Mouse (Mus musculus) heart, postnatal 0 days (tissue): ENCODE results near the gene Tnrc6b. TPM values are rescaled to one million over a fixed set of nuclear protein-coding genes. Genes with fewer than 3 reads are reported as not detected.

Experiments used
- ATAC-seq: fragments of 200-750 bp; cut with Nextera tagmentation; 2 replicates; pipeline ENCODE4 v1.8.0; 2017; ENCODE audit warnings: low read depth, moderate number of reproducible peaks, moderate library complexity; ENCODE audit not compliant: insufficient read depth
- DNase-seq: peaks from one replicate; pipeline ENCODE4 v3.0.0-alpha.2; 2016; ENCODE audit warnings: low spot score
- H3K27ac ChIP-seq: fragments of 300-500 bp; sonication (generic); 2 replicates; pipeline ENCODE4 v1.5.1; 2014; ENCODE audit warnings: low read depth, mild to moderate bottlenecking
- H3K27me3 ChIP-seq: fragments of 300-500 bp; sonication (generic); 2 replicates; pipeline ENCODE4 v1.6.1; 2014; ENCODE audit warnings: low read length, mixed read lengths; ENCODE audit not compliant: control insufficient read depth, insufficient read depth
- H3K36me3 ChIP-seq: fragments of 300-500 bp; sonication (generic); replicated peaks from 2 replicates; pipeline ENCODE4 v1.6.1; 2014; ENCODE audit warnings: low read length, mixed read lengths; ENCODE audit not compliant: control insufficient read depth, insufficient read depth
- H3K4me1 ChIP-seq: fragments of 300-500 bp; sonication (generic); 2 replicates; pipeline ENCODE4 v1.6.1; 2014; ENCODE audit warnings: antibody characterized with exemption; ENCODE audit not compliant: control insufficient read depth, insufficient read depth
- H3K4me2 ChIP-seq: fragments of 300-500 bp; sonication (generic); 2 replicates; pipeline ENCODE4 v1.6.1; 2014; ENCODE audit warnings: low read depth, mild to moderate bottlenecking, low read length, moderate library complexity
- H3K4me3 ChIP-seq: fragments of 300-500 bp; sonication (generic); 2 replicates; pipeline ENCODE4 v1.5.1; 2014; ENCODE audit warnings: low read depth, low read length
- H3K9ac ChIP-seq: fragments of 300-500 bp; sonication (generic); replicated peaks from 2 replicates; pipeline ENCODE4 v1.6.1; 2014; ENCODE audit warnings: low read depth, low read length, mixed read lengths
- H3K9me3 ChIP-seq: fragments of 300-500 bp; sonication (generic); replicated peaks from 2 replicates; pipeline ENCODE4 v1.6.1; 2016; ENCODE audit warnings: low read length; ENCODE audit not compliant: control insufficient read depth
- CTCF ChIP-seq: IDR thresholded peaks from 2 replicates; pipeline ENCODE4 v1.5.1; 2016; ENCODE audit warnings: antibody characterized with exemption, control low read depth, low read depth
- EP300 ChIP-seq: IDR thresholded peaks from 2 replicates; pipeline ENCODE4 v1.6.1; 2016; ENCODE audit warnings: antibody characterized with exemption, low read depth
- WGBS: fragments of 180-500 bp; shearing (Covaris S2); extraction: QIAGEN DNeasy Blood & Tissue Kit; methylation state at CpG from one replicate; pipeline ENCODE4 v1.1.7; 2014; 5-methylcytosine and 5-hydroxymethylcytosine counted together
- polyA plus RNA-seq: library from polyadenylated mRNA; unstranded; fragments of >200 nt; fragmentation: Nextera tagmentation; extraction: Ambion mirVana; gene quantifications from 2 replicates; pipeline ENCODE4 v1.2.1, GENCODE M21; 2015
- total RNA-seq: library from RNA; depleted of rRNA; stranded (reverse); fragments of >200 nt; gene quantifications from 2 replicates; pipeline ENCODE4 v1.2.3, GENCODE M21; 2014; ENCODE audit warnings: low replicate concordance

The Tnrc6b gene
- total and polyA plus RNA-seq, 2 experiments from 2014 or later: 16.1 to 33.5 TPM

DNA sequence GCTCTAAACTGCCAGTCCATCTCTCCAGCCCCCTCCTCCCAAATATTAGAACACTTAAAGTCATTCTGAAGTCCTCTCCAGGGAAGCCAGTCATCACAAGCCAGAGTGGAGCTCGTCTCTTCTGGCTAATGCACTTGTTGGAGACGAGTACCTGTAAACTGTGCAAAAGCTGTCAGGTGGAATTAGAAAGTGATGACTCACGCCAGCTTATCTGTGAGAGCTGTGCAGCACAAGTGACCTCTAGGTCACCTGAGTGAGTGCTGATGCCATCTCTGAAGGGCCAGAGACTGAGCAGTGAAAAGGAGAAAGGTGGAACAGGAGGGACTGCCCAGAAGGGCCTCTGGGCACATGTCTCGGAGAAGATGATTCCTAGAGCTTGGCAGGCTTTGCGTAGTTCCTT lies 9.1 kb downstream of the Tnrc6b start:
- Histone ChIP-seq H3K4me2 (no peak overlapping the region), H3K27me3 (no peaks in the 10 kb centered on the region), H3K4me1 (peaks cover 10% of the 10 kb centered on the region), H3K9ac (no peak overlapping the region), H3K9me3 (no peaks in the 10 kb centered on the region), H3K4me3 (no peak overlapping the region), H3K36me3 (no peaks in the 10 kb centered on the region), H3K27ac (no peak overlapping the region)
- 42% methylated on average over 5 of the region's 5 CpGs for WGBS
- no peak for DNase-seq
- no peak for ATAC-seq
- TF ChIP-seq EP300 (no peak), CTCF (no peak)

DNA sequence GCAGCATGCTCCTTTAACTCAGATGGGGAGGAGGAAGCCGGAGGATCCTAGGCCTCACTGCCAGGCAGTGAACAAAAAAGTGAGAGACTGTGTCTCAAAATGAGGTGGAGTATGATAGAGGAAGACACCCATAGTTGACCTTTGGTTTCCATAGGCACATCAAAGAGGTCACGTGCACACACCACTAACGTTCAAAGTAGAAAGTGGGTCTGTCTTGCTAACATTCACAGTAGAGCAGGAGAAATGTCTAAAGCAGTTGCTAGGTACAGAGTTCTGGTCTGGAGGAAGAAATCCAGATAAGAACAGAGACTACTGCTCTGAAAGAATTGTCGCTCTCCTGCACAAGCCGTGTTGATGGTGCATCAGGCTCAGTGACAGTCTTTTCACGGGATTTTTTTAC lies 10.7 kb downstream of the Tnrc6b start:
- H3K27me3 ChIP-seq: no peaks in the 10 kb centered on the region
- H3K4me1 ChIP-seq: peaks cover 10% of the 10 kb centered on the region
- H3K36me3 ChIP-seq: no peaks in the 10 kb centered on the region
- no peak for DNase-seq
- 65% methylated on average over 6 of the region's 6 CpGs for WGBS
- no peak overlapping the region for H3K4me3 ChIP-seq
- no peak overlapping the region for H3K27ac ChIP-seq
- H3K4me2 ChIP-seq: no peak overlapping the region
- H3K9me3 ChIP-seq: no peaks in the 10 kb centered on the region
- no peak overlapping the region for H3K9ac ChIP-seq
- TF ChIP-seq CTCF (no peak), EP300 (no peak)
- no peak for ATAC-seq

DNA sequence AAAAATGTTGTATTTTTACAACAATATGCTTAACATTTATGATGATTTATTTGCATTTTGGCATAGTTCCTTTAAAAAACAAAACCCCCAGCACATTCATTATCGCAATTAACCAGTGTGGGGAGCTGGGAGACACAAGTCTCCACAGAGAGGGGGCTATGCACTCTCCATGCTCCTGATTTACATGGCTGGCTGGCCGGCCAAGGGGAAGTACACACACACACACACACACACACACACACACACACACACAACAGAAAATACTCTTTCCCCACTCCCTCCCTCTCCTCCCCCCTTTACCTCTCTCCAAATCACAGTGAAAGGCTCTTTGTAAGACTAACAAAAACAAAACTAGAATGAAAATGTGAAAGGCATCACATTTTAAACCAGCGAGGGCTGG lies 11.3 kb downstream of the Tnrc6b start:
- H3K4me2 ChIP-seq: no peak overlapping the region
- ATAC-seq (no peak), DNase-seq (no peak)
- H3K36me3 ChIP-seq: no peaks in the 10 kb centered on the region
- H3K27ac ChIP-seq: no peak overlapping the region
- 66% methylated on average over 3 of the region's 3 CpGs for WGBS
- H3K9me3 ChIP-seq: no peaks in the 10 kb centered on the region
- TF ChIP-seq EP300 (no peak), CTCF (no peak)
- H3K4me1 ChIP-seq: peaks cover 7% of the 10 kb centered on the region
- no peak overlapping the region for H3K4me3 ChIP-seq
- no peak overlapping the region for H3K9ac ChIP-seq
- H3K27me3 ChIP-seq: no peaks in the 10 kb centered on the region

DNA sequence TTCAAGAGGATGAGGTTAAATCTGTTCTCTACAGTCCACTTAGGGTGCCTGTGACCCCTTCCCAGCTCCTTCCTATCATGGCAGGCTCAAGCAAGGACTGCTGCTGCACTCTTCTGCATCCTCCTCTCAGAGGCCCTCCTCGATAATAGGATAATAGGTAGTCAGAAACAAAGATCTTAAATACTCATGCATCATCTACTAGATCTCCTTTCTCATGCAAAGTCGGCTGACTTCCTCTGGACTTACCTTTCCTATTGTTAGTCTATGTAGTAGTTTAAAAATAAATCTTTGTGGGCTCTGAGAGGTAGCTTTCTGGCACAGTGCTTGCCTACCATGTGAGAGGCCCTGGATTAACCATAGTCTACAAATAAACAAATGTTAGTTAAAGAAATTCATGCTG lies 18.4 kb downstream of the Tnrc6b start:
- ATAC-seq: no peak
- no peaks in the 10 kb centered on the region for H3K27me3 ChIP-seq
- 47% methylated on average over 2 of the region's 2 CpGs for WGBS
- H3K9ac ChIP-seq: no peak overlapping the region
- no peaks in the 10 kb centered on the region for H3K9me3 ChIP-seq
- no peak for TF ChIP-seq EP300
- no peak for TF ChIP-seq CTCF
- H3K27ac ChIP-seq: no peak overlapping the region
- no peak overlapping the region for H3K4me2 ChIP-seq
- no peaks in the 10 kb centered on the region for H3K36me3 ChIP-seq
- peaks cover 16% of the 10 kb centered on the region; the same call in 1 of the 2 replicates for H3K4me1 ChIP-seq
- no peak overlapping the region for H3K4me3 ChIP-seq
- DNase-seq: no peak

DNA sequence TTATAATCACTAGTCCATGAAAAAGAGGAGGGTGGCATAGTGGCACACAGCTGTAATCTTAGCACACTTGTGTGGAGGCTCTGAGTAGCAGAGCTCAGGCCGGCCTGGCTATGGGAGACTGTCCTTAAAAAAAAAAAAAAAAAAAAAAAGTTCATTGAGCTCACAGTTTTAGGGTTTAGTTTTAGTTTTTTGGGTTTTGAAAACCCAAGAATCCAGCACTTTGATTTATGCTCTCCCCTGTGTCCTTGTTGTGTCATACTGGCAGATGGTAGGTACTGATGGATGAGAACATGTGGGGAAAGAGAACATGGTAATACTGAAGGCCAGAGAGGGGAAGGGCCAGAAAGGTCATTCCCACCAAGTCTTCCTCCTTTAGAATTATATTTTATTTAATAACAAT lies 19.9 kb downstream of the Tnrc6b start:
- H3K36me3 ChIP-seq: no peaks in the 10 kb centered on the region
- H3K27me3 ChIP-seq: no peaks in the 10 kb centered on the region
- no peak overlapping the region for H3K27ac ChIP-seq
- no peaks in the 10 kb centered on the region for H3K9me3 ChIP-seq
- TF ChIP-seq EP300 (no peak), CTCF (no peak)
- H3K4me2 ChIP-seq: no peak overlapping the region
- ATAC-seq (no peak), DNase-seq (no peak)
- H3K9ac ChIP-seq: no peak overlapping the region
- no peak overlapping the region for H3K4me3 ChIP-seq
- H3K4me1 ChIP-seq: peaks cover 16% of the 10 kb centered on the region; the same call in 1 of the 2 replicates
- WGBS: 76% methylated on average over 1 of the region's 1 CpGs

DNA sequence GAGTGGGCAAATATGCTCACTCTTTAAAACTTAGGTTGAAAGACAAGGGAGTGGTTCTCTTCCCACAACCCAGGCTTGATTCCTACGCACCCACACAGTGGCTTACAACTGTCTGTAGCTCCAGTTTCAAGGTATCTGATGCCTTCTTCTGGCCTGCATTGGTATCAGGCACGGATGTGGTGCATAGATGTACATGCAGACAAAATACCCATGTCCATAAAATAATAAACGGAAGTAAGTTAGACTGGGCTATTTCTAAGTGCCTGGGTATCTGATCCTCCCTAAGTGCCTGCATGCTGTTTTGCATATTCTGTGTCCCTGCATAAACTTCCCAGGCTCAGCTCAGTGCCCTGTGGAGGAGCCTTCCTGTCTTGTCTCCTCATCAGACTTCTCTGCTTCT lies 20.4 kb downstream of the Tnrc6b start:
- Histone ChIP-seq H3K9me3 (no peaks in the 10 kb centered on the region), H3K4me1 (peaks cover 16% of the 10 kb centered on the region; the same call in 1 of the 2 replicates), H3K4me3 (no peak overlapping the region), H3K9ac (no peak overlapping the region), H3K4me2 (no peak overlapping the region), H3K27ac (no peak overlapping the region), H3K36me3 (no peaks in the 10 kb centered on the region), H3K27me3 (no peaks in the 10 kb centered on the region)
- TF ChIP-seq EP300 (no peak), CTCF (no peak)
- no peak for ATAC-seq
- no peak for DNase-seq
- WGBS: 78% methylated on average over 3 of the region's 3 CpGs
